Mouse (Mus musculus) limb, embryonic 13.5 days (tissue): Measurements from ENCODE around the gene Supt6. TPM values are rescaled to one million over a fixed set of nuclear protein-coding genes. Genes with fewer than 3 reads are reported as not detected.

Experiments
- ATAC-seq: fragments of 200-750 bp; cut with Nextera tagmentation; 2 replicates; pipeline ENCODE4 v1.8.0; 2017; ENCODE audit warnings: low read depth, moderate number of reproducible peaks, moderate TSS enrichment; ENCODE audit not compliant: low FRiP score
- H3K27ac ChIP-seq: fragments of 300-500 bp; sonication (generic); 2 replicates; pipeline ENCODE4 v1.5.1; 2015; ENCODE audit warnings: inconsistent platforms, mild to moderate bottlenecking, moderate library complexity
- H3K27me3 ChIP-seq: fragments of 300-500 bp; sonication (generic); 2 replicates; pipeline ENCODE4 v1.6.1; 2015; ENCODE audit warnings: mild to moderate bottlenecking, inconsistent platforms
- H3K36me3 ChIP-seq: fragments of 300-500 bp; sonication (generic); 2 replicates; pipeline ENCODE4 v1.6.1; 2015; ENCODE audit warnings: inconsistent platforms, mild to moderate bottlenecking, moderate library complexity
- H3K4me1 ChIP-seq: fragments of 300-500 bp; sonication (generic); 2 replicates; pipeline ENCODE4 v1.6.1; 2015; ENCODE audit warnings: inconsistent platforms
- H3K4me2 ChIP-seq: fragments of 300-500 bp; sonication (generic); replicated peaks from 2 replicates; pipeline ENCODE4 v1.6.1; 2015; ENCODE audit warnings: inconsistent platforms, mild to moderate bottlenecking, moderate library complexity
- H3K4me3 ChIP-seq: fragments of 300-500 bp; sonication (generic); 2 replicates; pipeline ENCODE4 v1.5.1; 2015; ENCODE audit warnings: moderate library complexity, mild to moderate bottlenecking, inconsistent platforms
- H3K9ac ChIP-seq: fragments of 300-500 bp; sonication (generic); 2 replicates; pipeline ENCODE4 v1.6.1; 2015; ENCODE audit warnings: mild to moderate bottlenecking, inconsistent platforms
- H3K9me3 ChIP-seq: fragments of 300-500 bp; sonication (generic); 2 replicates; pipeline ENCODE4 v1.6.1; 2016; ENCODE audit warnings: inconsistent platforms
- WGBS: fragments of 180-500 bp; shearing (Covaris S2); methylation state at CpG from one replicate; pipeline ENCODE4 v1.1.7; 2015; 5-methylcytosine and 5-hydroxymethylcytosine counted together
- microRNA-seq: library from miRNA; unstranded; fragments of <30 nt; microRNA quantifications from one replicate; pipeline ENCODE4, GENCODE M21; 2016
- polyA plus RNA-seq: library from polyadenylated mRNA; unstranded; fragments of >200 nt; fragmentation: Nextera tagmentation; extraction: Ambion mirVana; gene quantifications from 2 replicates; pipeline ENCODE4 v1.2.1, GENCODE M21; 2015

Gene Supt6
- polyA plus RNA-seq, 1 experiment from 2014 or later: 33.2 TPM

GRCm38 (mm10) chr11:78161169-78161568, 84.6 kb downstream of the Supt6 start:
- peaks cover 60% of the 10 kb centered on the region for H3K36me3 ChIP-seq
- no peak overlapping the region for H3K4me3 ChIP-seq
- no peak overlapping the region; the same call in 1 of the 2 replicates for H3K27ac ChIP-seq
- H3K4me2 ChIP-seq: peak overlapping the region; percentile 91
- peak overlapping the region; percentile 25; the same call in 1 of the 2 replicates for H3K9ac ChIP-seq
- no peak for ATAC-seq
- WGBS: 89% methylated on average over 14 of the region's 14 CpGs
- no peaks in the 10 kb centered on the region for H3K9me3 ChIP-seq
- H3K4me1 ChIP-seq: peaks cover 60% of the 10 kb centered on the region
- H3K27me3 ChIP-seq: no peaks in the 10 kb centered on the region

GRCm38 (mm10) chr11:78160675-78161074, 85.1 kb downstream of the Supt6 start:
- Histone ChIP-seq H3K4me1 (peaks cover 55% of the 10 kb centered on the region), H3K36me3 (peaks cover 63% of the 10 kb centered on the region), H3K27me3 (no peaks in the 10 kb centered on the region), H3K9ac (no peak overlapping the region), H3K4me3 (no peak overlapping the region), H3K27ac (no peak overlapping the region), H3K9me3 (no peaks in the 10 kb centered on the region), H3K4me2 (0 out of 2 replicates have a peak overlapping the region, but pooled peaks have one; percentile 91)
- WGBS: 88% methylated on average over 3 of the region's 3 CpGs
- no peak for ATAC-seq

GRCm38 (mm10) chr11:78160171-78160570, 85.6 kb downstream of the Supt6 start:
- Histone ChIP-seq H3K4me1 (peaks cover 54% of the 10 kb centered on the region), H3K27me3 (no peaks in the 10 kb centered on the region), H3K4me3 (no peak overlapping the region), H3K36me3 (peaks cover 68% of the 10 kb centered on the region), H3K9me3 (no peaks in the 10 kb centered on the region), H3K9ac (no peak overlapping the region), H3K27ac (0 out of 2 replicates have a peak overlapping the region, but pooled peaks have one; percentile 45), H3K4me2 (no peak overlapping the region)
- ATAC-seq: no peak
- WGBS: 88% methylated on average over 18 of the region's 18 CpGs

DNA sequence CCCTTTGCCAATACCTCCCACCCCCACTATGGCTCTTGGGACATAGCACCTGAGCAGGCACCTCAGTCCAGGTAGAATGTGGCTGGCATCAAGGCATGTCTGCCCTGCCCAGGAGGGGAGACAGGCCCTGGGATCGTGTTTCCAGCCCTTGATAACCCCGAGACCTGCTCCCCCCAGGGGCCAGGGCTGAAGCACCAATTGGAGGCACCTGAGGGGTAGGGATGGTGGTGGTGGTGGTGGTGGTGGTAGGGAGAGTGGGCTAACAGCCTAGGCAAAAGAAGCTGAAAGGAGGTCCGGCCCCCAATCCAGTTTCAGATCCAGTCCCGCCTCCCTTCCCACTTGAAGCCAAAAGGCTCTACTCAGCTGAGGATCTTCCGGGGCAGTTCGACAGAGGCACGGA, 86.2 kb downstream of the Supt6 start:
- Histone ChIP-seq H3K36me3 (peaks cover 74% of the 10 kb centered on the region), H3K4me2 (0 out of 2 replicates have a peak overlapping the region, but pooled peaks have one; percentile 11), H3K9ac (no peak overlapping the region), H3K27ac (peak overlapping the region; percentile 45; the same call in 1 of the 2 replicates), H3K4me1 (peaks cover 54% of the 10 kb centered on the region), H3K9me3 (no peaks in the 10 kb centered on the region), H3K27me3 (no peaks in the 10 kb centered on the region), H3K4me3 (no peak overlapping the region)
- no peak for ATAC-seq
- 76% methylated on average over 7 of the region's 7 CpGs for WGBS

GRCm38 (mm10) chr11:78159096-78159495, 86.7 kb downstream of the Supt6 start:
- Histone ChIP-seq H3K27ac (no peak overlapping the region), H3K9me3 (no peaks in the 10 kb centered on the region), H3K36me3 (peaks cover 79% of the 10 kb centered on the region), H3K9ac (no peak overlapping the region), H3K27me3 (no peaks in the 10 kb centered on the region), H3K4me3 (no peak overlapping the region), H3K4me1 (peaks cover 54% of the 10 kb centered on the region), H3K4me2 (0 out of 2 replicates have a peak overlapping the region, but pooled peaks have one; percentile 11)
- peak; percentile 30; the same call in 1 of the 2 replicates for ATAC-seq
- WGBS: 35% methylated on average over 2 of the region's 2 CpGs

Small RNA genes within 50 kb of the gene (microRNA-seq; reads per million reads assigned to microRNA genes)
- gene Mir7653: not detected

Other genes starting within 250 kb of the Supt6 start
- 20.1 and 21.1 TPM in 2 replicates for gene Dhrs13, start 213.7 kb downstream of the Supt6 start, polyA plus RNA-seq
- 52.0 and 52.9 TPM in 2 replicates for gene Flot2, start 208.1 kb downstream of the Supt6 start, polyA plus RNA-seq
- gene Eral1, start 165.6 kb downstream of the Supt6 start, polyA plus RNA-seq: 37.8 and 38.7 TPM in 2 replicates
- gene Fam222b, start 151.3 kb downstream of the Supt6 start, polyA plus RNA-seq: 13.7 and 16.1 TPM in 2 replicates
- gene Traf4, start 80.4 kb downstream of the Supt6 start, polyA plus RNA-seq: 108 and 109 TPM in 2 replicates
- 20.1 and 20.7 TPM in 2 replicates for gene Nek8, start 69.3 kb downstream of the Supt6 start, polyA plus RNA-seq
- 13.5 and 14.1 TPM in 2 replicates for gene Tlcd1, start 69.3 kb downstream of the Supt6 start, polyA plus RNA-seq
- gene Rpl23a, start 62.4 kb downstream of the Supt6 start, polyA plus RNA-seq: 1,373 and 1,384 TPM in 2 replicates
- 171 and 185 TPM in 2 replicates for gene Rab34, start 57.6 kb downstream of the Supt6 start, polyA plus RNA-seq
- gene Proca1, start 52.6 kb downstream of the Supt6 start, polyA plus RNA-seq: 2.7 and 3.0 TPM in 2 replicates
- gene Sdf2, start 241 bp downstream of the Supt6 start, polyA plus RNA-seq: 78.9 and 81.2 TPM in 2 replicates
- gene 2610507B11Rik, start 15.8 kb upstream of the Supt6 start, polyA plus RNA-seq: 74.7 and 76.1 TPM in 2 replicates
- 0.11 and 0.56 TPM in 2 replicates for gene BC030499, start 44.9 kb upstream of the Supt6 start, polyA plus RNA-seq
- 39.6 and 45.8 TPM in 2 replicates for gene Spag5, start 55.5 kb upstream of the Supt6 start, polyA plus RNA-seq
- gene Aldoc, start 77.0 kb upstream of the Supt6 start, polyA plus RNA-seq: 6.5 and 6.6 TPM in 2 replicates
- gene Pigs, start 82.4 kb upstream of the Supt6 start, polyA plus RNA-seq: 88.5 and 88.9 TPM in 2 replicates
- 70.1 and 74.7 TPM in 2 replicates for gene Unc119, start 97.5 kb upstream of the Supt6 start, polyA plus RNA-seq
- gene Foxn1, start 140.6 kb upstream of the Supt6 start, polyA plus RNA-seq: 0.24 and 0.48 TPM in 2 replicates
- gene Slc13a2, start 176.2 kb upstream of the Supt6 start, polyA plus RNA-seq: not detected in 2 replicates
- 17.1 TPM in 2 replicates for gene Slc46a1, start 219.7 kb upstream of the Supt6 start, polyA plus RNA-seq